Mouse (Mus musculus): ENCODE measurements around the gene Scgb1b15. TPM values are rescaled to one million over a fixed set of nuclear protein-coding genes. Genes with fewer than 3 reads are reported as not detected.

Scgb1b15 gene
- not detected for polyA plus RNA-seq (2014; fragmentation: Illumina TruSeq; extraction: RNeasy Lipid Tissue Mini Kit (QIAGEN cat#74804); ENCODE audit: low read depth, low replicate concordance)

GRCm38 (mm10) chr7:32836254-32836653 lies at the start of gene Scgb1b15:
TSS of gene Scgb1b15 (plus strand) at chr7:32836554.

GRCm38 (mm10) chr7:32829562-32829961 lies 6.8 kb upstream of the Scgb1b15 start, which contains the start of gene Scgb2b15:
TSS of gene Scgb2b15 (minus strand) at chr7:32829662.

Other genes starting within 250 kb of the Scgb1b15 start
- gene Scgb2b15, start 6.9 kb upstream of the Scgb1b15 start, polyA plus RNA-seq (2014; fragmentation: Illumina TruSeq; extraction: RNeasy Lipid Tissue Mini Kit (QIAGEN cat#74804); ENCODE audit: low read depth, low replicate concordance) = not detected
- gene Scgb2b17, start 220.0 kb downstream of the Scgb1b15 start, polyA plus RNA-seq (2014; fragmentation: Illumina TruSeq; extraction: RNeasy Lipid Tissue Mini Kit (QIAGEN cat#74804); ENCODE audit: low read depth, low replicate concordance) = not detected
- gene Scgb1b17, start 226.9 kb downstream of the Scgb1b15 start, polyA plus RNA-seq (2014; fragmentation: Illumina TruSeq; extraction: RNeasy Lipid Tissue Mini Kit (QIAGEN cat#74804); ENCODE audit: low read depth, low replicate concordance) = not detected

Data from kidney, adult 10 weeks (tissue).